Mouse (Mus musculus): Measurements from ENCODE around the gene S100a8. TPM values are rescaled to one million over a fixed set of nuclear protein-coding genes. Genes with fewer than 3 reads are reported as not detected.

The S100a8 gene
- polyA plus RNA-seq, 2 experiments, result 10.2 to 34.9 TPM

- DNase-seq (ENCODE audit: low spot score), result no peak
- no peak for ATAC-seq (ENCODE audit: low FRiP score, low read depth)
- H3K27ac ChIP-seq (replicated peaks; ENCODE audit: low read depth, low read length), result no peak overlapping the region
- 60% methylated on average over 3 of the region's 3 CpGs for WGBS
- no peaks in the 10 kb centered on the region for H3K27me3 ChIP-seq (ENCODE audit: control insufficient read depth, insufficient read depth, low read length)
- H3K4me3 ChIP-seq (replicated peaks; ENCODE audit: low read length), result no peak overlapping the region
- no peak overlapping the region for H3K9ac ChIP-seq (ENCODE audit: low read depth, low read length, severe bottlenecking)
- no peaks in the 10 kb centered on the region for H3K9me3 ChIP-seq (ENCODE audit: control insufficient read depth, low read length)
- H3K36me3 ChIP-seq (ENCODE audit: control insufficient read depth, insufficient read depth, low read length), result no peaks in the 10 kb centered on the region
- no peaks in the 10 kb centered on the region for H3K4me1 ChIP-seq (ENCODE audit: control insufficient read depth, insufficient read depth, low read length)
- TF ChIP-seq POLR2A (IDR thresholded peaks at IDR 0.05; ENCODE audit: borderline replicate concordance, extremely low read depth, insufficient read depth, insufficient read length), result no peak
- no peak overlapping the region for H3K4me2 ChIP-seq (replicated peaks; ENCODE audit: low read depth, low read length, severe bottlenecking)
Measured at GRCm38 (mm10) chr3:90678656-90679055, 9.9 kb downstream of the S100a8 start.

- H3K4me1 ChIP-seq (ENCODE audit: control insufficient read depth, insufficient read depth, low read length), result no peaks in the 10 kb centered on the region
- H3K27ac ChIP-seq (replicated peaks; ENCODE audit: low read depth, low read length), result no peak overlapping the region
- H3K27me3 ChIP-seq (ENCODE audit: control insufficient read depth, insufficient read depth, low read length), result no peaks in the 10 kb centered on the region
- WGBS, result 90% methylated on average over 3 of the region's 3 CpGs
- H3K36me3 ChIP-seq (ENCODE audit: control insufficient read depth, insufficient read depth, low read length), result no peaks in the 10 kb centered on the region
- ATAC-seq (ENCODE audit: low FRiP score, low read depth) (no peak), DNase-seq (ENCODE audit: low spot score) (no peak)
- H3K4me3 ChIP-seq (replicated peaks; ENCODE audit: low read length), result no peak overlapping the region
- H3K9me3 ChIP-seq (ENCODE audit: control insufficient read depth, low read length), result no peaks in the 10 kb centered on the region
- H3K9ac ChIP-seq (ENCODE audit: low read depth, low read length, severe bottlenecking), result no peak overlapping the region
- no peak overlapping the region for H3K4me2 ChIP-seq (replicated peaks; ENCODE audit: low read depth, low read length, severe bottlenecking)
- TF ChIP-seq POLR2A (IDR thresholded peaks at IDR 0.05; ENCODE audit: borderline replicate concordance, extremely low read depth, insufficient read depth, insufficient read length), result no peak
Measured at GRCm38 (mm10) chr3:90683929-90684328, 15.2 kb downstream of the S100a8 start.

GRCm38 (mm10) chr3:90686835-90687234, 18.1 kb downstream of the S100a8 start:
- WGBS, result 84% methylated on average over 2 of the region's 2 CpGs
- DNase-seq (ENCODE audit: low spot score), result no peak

GRCm38 (mm10) chr3:90693496-90693895, 24.7 kb downstream of the S100a8 start:
- DNase-seq (ENCODE audit: low spot score), result no peak
- TF ChIP-seq POLR2A (IDR thresholded peaks at IDR 0.05; ENCODE audit: borderline replicate concordance, extremely low read depth, insufficient read depth, insufficient read length), result no peak
- Histone ChIP-seq H3K4me2 (replicated peaks; ENCODE audit: low read depth, low read length, severe bottlenecking) (no peak overlapping the region), H3K9ac (ENCODE audit: low read depth, low read length, severe bottlenecking) (no peak overlapping the region), H3K4me3 (replicated peaks; ENCODE audit: low read length) (no peak overlapping the region), H3K27me3 (ENCODE audit: control insufficient read depth, insufficient read depth, low read length) (no peaks in the 10 kb centered on the region), H3K27ac (replicated peaks; ENCODE audit: low read depth, low read length) (no peak overlapping the region), H3K9me3 (ENCODE audit: control insufficient read depth, low read length) (no peaks in the 10 kb centered on the region), H3K36me3 (ENCODE audit: control insufficient read depth, insufficient read depth, low read length) (no peaks in the 10 kb centered on the region), H3K4me1 (ENCODE audit: control insufficient read depth, insufficient read depth, low read length) (no peaks in the 10 kb centered on the region)
- WGBS, result 70% methylated on average over 2 of the region's 2 CpGs
- ATAC-seq (ENCODE audit: low FRiP score, low read depth), result no peak

More at GRCm38 (mm10) chr3:90686835-90687234, 18.1 kb downstream of the S100a8 start:
- Histone ChIP-seq H3K4me2 (replicated peaks; ENCODE audit: low read depth, low read length, severe bottlenecking) (no peak overlapping the region), H3K4me3 (replicated peaks; ENCODE audit: low read length) (no peak overlapping the region), H3K4me1 (ENCODE audit: control insufficient read depth, insufficient read depth, low read length) (no peaks in the 10 kb centered on the region), H3K9me3 (ENCODE audit: control insufficient read depth, low read length) (no peaks in the 10 kb centered on the region), H3K27ac (replicated peaks; ENCODE audit: low read depth, low read length) (no peak overlapping the region), H3K36me3 (ENCODE audit: control insufficient read depth, insufficient read depth, low read length) (no peaks in the 10 kb centered on the region), H3K27me3 (ENCODE audit: control insufficient read depth, insufficient read depth, low read length) (no peaks in the 10 kb centered on the region), H3K9ac (ENCODE audit: low read depth, low read length, severe bottlenecking) (no peak overlapping the region)
- TF ChIP-seq POLR2A (IDR thresholded peaks at IDR 0.05; ENCODE audit: borderline replicate concordance, extremely low read depth, insufficient read depth, insufficient read length), result no peak
- no peak for ATAC-seq (ENCODE audit: low FRiP score, low read depth)

GRCm38 (mm10) chr3:90695613-90696012, 26.8 kb downstream of the S100a8 start, which contains the start of gene S100a9:
Gene S100a9 (minus strand): TSS chr3:90695721.
- Histone ChIP-seq H3K27ac (replicated peaks; ENCODE audit: low read depth, low read length) (no peak within 1 kb of the TSS), H3K9me3 (ENCODE audit: control insufficient read depth, low read length) (no peaks in the 10 kb centered on the region), H3K36me3 (ENCODE audit: control insufficient read depth, insufficient read depth, low read length) (no peaks in the 10 kb centered on the region), H3K4me1 (ENCODE audit: control insufficient read depth, insufficient read depth, low read length) (no peaks in the 10 kb centered on the region), H3K9ac (ENCODE audit: low read depth, low read length, severe bottlenecking) (no peak within 1 kb of the TSS), H3K4me3 (replicated peaks; ENCODE audit: low read length) (no peak within 1 kb of the TSS), H3K4me2 (replicated peaks; ENCODE audit: low read depth, low read length, severe bottlenecking) (no peak within 1 kb of the TSS), H3K27me3 (ENCODE audit: control insufficient read depth, insufficient read depth, low read length) (no peaks in the 10 kb centered on the region)
- DNase-seq (ENCODE audit: low spot score) (peak; percentile 4), ATAC-seq (ENCODE audit: low FRiP score, low read depth) (no peak)
- no peak for TF ChIP-seq POLR2A (IDR thresholded peaks at IDR 0.05; ENCODE audit: borderline replicate concordance, extremely low read depth, insufficient read depth, insufficient read length)
- WGBS, result 61% methylated on average over 3 of the region's 3 CpGs

GRCm38 (mm10) chr3:90702244-90702643, 33.5 kb downstream of the S100a8 start:
- Histone ChIP-seq H3K27ac (replicated peaks; ENCODE audit: low read depth, low read length) (no peak overlapping the region), H3K27me3 (ENCODE audit: control insufficient read depth, insufficient read depth, low read length) (no peaks in the 10 kb centered on the region), H3K4me1 (ENCODE audit: control insufficient read depth, insufficient read depth, low read length) (no peaks in the 10 kb centered on the region), H3K9me3 (ENCODE audit: control insufficient read depth, low read length) (no peaks in the 10 kb centered on the region), H3K4me3 (replicated peaks; ENCODE audit: low read length) (no peak overlapping the region), H3K4me2 (replicated peaks; ENCODE audit: low read depth, low read length, severe bottlenecking) (no peak overlapping the region), H3K9ac (ENCODE audit: low read depth, low read length, severe bottlenecking) (no peak overlapping the region), H3K36me3 (ENCODE audit: control insufficient read depth, insufficient read depth, low read length) (no peaks in the 10 kb centered on the region)
- 89% methylated on average over 2 of the region's 2 CpGs for WGBS
- TF ChIP-seq POLR2A (IDR thresholded peaks at IDR 0.05; ENCODE audit: borderline replicate concordance, extremely low read depth, insufficient read depth, insufficient read length), result no peak
- ATAC-seq (ENCODE audit: low FRiP score, low read depth), result no peak
- DNase-seq (ENCODE audit: low spot score), result no peak
